Mouse (Mus musculus): Measurements from ENCODE around the gene Ndufaf2.

DNA sequence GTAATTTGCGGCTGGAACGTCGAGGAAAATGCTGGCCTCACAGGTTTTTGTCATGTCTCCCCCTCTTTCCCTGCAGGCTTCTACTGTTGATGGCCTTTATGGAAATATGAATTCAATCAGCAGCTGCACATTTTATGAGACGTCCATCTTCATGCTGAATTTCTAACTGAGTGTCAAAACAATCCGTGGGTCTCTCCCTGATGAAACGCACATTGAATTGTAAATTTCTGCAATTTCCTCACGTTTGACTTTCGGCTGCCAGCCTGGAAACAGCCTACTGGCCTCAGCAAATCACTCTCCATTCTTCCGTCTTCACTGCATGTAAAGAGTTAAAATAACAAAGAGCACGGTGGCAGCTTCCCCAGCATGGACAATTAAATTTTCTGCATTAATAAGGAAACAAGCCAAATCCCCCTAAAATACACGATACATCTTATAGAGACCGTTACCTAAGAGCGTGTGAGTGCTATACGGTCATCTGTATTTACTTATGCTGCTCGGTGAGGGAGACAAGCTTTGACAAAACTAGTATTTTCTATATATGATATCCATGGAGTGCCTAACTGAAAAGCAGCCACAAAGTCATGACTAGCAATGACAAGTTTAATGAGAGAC lies 35.2 kb downstream of the Ndufaf2 start:
- TF ChIP-seq CTCF (IDR thresholded peaks at IDR 0.05; ENCODE audit: extremely low read depth, insufficient read length, insufficient replicate concordance, low read depth, low read length) = no peak
- TF ChIP-seq POLR2A (IDR thresholded peaks at IDR 0.05; ENCODE audit: low read depth, low read length) = no peak

Measured in small intestine, adult 2 months (tissue).